Mouse (Mus musculus) thymus, adult 18-20 months (tissue): Measurements from ENCODE around the gene Wdr81.

Source experiments
- DNase-seq, 2 experiments: peaks; one replicate each; pipeline ENCODE4 v3.0.0; 2022; ENCODE audit warnings: mixed read lengths in 2 of 2

Gene Wdr81

DNA sequence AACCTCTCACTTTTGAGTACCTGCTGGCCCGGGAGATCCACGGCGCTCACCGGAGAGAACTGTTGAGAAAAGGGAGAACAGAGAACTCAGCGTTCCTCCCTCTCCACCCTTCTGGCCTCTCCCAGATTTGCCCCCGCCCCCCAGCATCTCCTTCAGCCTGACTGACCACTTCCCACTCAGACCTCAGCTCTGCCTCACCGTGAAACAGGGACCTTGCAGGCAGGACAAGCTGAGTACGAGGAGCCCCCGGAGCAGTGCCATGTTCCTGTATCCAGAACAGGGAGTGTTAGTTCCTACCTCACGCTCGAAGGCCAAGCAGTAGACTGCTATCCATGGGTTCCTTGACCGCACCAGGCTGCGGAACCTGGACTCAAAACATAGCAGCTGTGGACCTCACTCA is 16.3 kb downstream of the Wdr81 start:
- no peak for DNase-seq

GRCm38 (mm10) chr11:75434138-75434537 is 20.4 kb downstream of the Wdr81 start:
- DNase-seq = no peak

DNA sequence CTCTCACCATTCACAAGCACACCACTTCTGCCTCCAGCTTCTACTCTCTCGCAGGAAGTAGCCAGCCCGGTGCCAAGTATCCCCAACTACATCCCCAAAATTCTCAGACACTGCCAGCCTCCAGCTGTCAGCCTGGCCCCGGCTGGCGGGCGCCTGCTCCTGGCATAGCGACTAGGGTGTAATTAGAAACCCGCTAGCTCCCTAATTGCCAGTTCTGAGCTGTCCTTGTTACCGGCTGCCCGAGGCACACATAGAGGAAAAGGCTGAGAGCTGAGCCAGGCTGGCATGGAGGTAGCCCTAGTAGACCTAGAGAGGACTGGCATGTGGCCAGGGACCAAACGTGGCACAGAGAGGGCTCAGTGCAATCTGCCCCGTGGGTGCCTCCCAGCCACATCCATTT is 23.2 kb downstream of the Wdr81 start:
- no peak for DNase-seq

GRCm38 (mm10) chr11:75429019-75429705 is 25.4 kb downstream of the Wdr81 start:
- DNase-seq = peak in 1 of 2 experiments; percentile 60

GRCm38 (mm10) chr11:75424459-75424858 is 30.1 kb downstream of the Wdr81 start:
- no peak for DNase-seq

- DNase-seq = no peak
Measured at GRCm38 (mm10) chr11:75424033-75424432, 30.5 kb downstream of the Wdr81 start.

DNA sequence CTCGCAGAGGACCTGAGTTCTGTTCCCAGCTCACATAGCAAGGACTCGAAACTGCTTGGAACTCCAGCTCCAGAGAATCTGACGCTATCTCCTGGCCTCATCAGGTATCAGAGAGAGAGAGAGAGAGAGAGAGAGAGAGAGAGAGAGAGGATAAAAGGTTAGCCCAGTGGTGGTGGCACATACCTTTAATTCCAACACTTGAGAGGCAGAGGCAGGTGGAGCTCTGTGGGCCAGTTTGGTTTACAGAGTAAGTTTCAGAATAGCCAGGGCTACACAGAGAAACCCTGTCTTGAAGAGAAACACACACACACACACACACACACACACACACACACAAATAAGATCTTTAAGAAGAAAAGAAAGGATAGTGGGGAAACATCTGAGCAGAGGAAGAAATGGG is 31.4 kb downstream of the Wdr81 start:
- DNase-seq = no peak

DNA sequence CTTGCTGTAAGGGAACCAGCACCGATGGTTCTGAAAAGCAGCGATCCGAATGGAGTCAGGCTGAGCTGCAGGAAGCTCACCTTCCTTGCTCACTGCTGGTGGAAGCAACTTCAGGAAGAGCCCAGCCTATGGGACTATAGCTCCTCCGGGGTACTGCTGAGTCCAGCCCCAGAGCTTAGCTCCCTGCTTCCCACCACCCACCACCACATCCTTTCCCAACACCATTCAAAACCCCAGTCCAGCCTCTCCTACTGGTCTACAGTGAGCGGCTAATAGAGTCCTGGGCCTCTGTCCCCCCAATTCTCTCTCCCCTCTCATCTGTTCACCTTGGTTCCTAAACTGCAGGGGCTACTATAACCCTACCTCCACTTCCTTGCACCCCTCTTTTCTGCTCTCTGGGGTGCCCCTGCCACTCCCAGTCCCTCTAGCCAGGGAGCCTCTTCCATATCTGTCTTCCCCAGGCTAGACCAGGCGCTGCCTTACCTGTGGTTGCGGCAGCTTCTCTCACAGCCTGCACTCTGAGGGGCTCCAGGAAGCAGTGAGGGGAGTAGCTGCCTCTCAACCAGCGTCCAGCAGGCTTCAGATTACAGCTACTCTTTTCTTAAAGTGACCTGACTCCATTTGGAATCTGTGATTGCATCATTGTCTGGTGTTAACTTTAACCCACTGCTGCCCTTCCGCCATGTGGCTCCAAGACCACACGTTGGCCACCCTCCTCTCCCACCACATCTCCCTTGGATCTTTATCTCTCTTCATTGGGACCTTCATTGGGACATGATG is 32.3 kb downstream of the Wdr81 start, which contains the start of gene Serpinf1:
TSS of gene Serpinf1 (minus strand) at position 689 of the 780 bp plus-strand sequence.
- no peak for DNase-seq

- no peak for DNase-seq
Measured at GRCm38 (mm10) chr11:75421375-75422012, 33.0 kb downstream of the Wdr81 start.

DNA sequence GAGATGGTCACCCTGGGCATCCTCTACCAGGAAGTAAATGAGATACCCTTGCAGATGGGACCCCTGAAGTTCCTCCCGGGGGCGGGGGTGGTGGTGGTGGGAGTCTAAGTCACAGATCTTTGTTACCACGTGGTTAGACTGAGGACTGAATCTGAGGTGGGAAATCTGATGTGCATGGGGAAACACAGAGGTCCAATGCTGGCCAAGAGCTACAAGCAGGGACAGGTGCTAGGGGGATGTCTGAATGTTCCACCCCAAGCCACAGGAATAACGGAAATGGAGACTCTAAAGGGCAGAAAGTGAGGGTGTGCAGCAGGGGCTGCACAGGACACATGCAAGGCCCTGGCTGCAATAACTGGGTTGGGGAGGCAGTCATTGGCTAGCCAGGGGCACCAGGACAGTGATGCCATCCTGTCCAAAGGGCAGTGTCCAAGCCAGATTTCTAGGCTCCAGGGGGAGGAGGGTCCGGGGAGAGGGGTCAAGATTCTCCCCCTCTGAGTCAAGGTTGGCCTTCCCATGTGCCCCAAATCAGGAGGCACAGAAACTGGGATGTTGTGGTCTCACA is 33.6 kb downstream of the Wdr81 start:
- DNase-seq = no peak

DNA sequence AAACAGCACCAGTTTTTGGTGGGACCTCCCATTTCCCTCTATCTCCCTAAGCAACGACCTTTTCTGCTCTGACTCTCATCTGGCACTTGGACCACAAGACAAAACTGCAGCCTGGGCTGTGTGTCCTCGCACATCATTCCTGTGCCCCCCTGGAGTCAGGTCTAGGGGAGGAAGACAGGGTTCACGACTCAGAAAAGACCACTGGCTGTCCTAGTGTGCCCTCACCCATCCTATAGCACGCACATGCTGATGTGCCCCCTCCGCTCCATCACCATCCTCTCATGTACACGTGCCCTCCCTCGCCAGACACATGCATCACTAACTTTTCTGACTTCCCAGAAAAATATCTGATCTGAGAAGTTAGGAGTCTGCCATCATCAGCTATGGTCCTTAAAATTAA is 34.5 kb downstream of the Wdr81 start:
- DNase-seq = no peak

- DNase-seq = no peak
Measured at GRCm38 (mm10) chr11:75415994-75416393, 38.5 kb downstream of the Wdr81 start.

- no peak for DNase-seq
Measured at GRCm38 (mm10) chr11:75415096-75415495, 39.4 kb downstream of the Wdr81 start.

DNA sequence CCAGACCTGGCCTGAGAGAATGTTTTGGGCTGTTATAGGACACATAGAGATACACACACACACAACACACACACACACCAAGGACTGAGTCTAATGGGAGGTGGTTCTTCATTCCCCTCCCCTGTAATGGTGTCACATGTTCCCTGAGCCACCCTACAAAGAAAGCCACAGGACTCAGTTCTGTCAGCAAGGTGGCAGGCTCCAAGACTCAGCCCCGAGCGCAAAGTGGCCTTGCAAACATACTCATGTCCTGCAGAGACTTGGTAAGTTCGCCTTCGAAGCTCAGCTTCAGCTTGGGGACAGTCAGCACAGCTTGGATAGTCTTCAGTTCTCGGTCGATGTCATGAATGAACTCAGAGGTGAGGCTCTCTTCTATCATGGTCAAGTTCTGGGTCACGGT is 43.9 kb downstream of the Wdr81 start:
- DNase-seq = peak in 1 of 2 experiments; percentile 38

GRCm38 (mm10) chr11:75409679-75410575 is 44.6 kb downstream of the Wdr81 start:
- DNase-seq = peak; percentile 42 to 60

GRCm38 (mm10) chr11:75406865-75407264 is 47.7 kb downstream of the Wdr81 start:
- DNase-seq = peak; percentile 32 to 48

GRCm38 (mm10) chr11:75406104-75406503 is 48.4 kb downstream of the Wdr81 start:
- DNase-seq = no peak

- no peak for DNase-seq
Measured at GRCm38 (mm10) chr11:75404801-75405200, 49.7 kb downstream of the Wdr81 start.

DNA sequence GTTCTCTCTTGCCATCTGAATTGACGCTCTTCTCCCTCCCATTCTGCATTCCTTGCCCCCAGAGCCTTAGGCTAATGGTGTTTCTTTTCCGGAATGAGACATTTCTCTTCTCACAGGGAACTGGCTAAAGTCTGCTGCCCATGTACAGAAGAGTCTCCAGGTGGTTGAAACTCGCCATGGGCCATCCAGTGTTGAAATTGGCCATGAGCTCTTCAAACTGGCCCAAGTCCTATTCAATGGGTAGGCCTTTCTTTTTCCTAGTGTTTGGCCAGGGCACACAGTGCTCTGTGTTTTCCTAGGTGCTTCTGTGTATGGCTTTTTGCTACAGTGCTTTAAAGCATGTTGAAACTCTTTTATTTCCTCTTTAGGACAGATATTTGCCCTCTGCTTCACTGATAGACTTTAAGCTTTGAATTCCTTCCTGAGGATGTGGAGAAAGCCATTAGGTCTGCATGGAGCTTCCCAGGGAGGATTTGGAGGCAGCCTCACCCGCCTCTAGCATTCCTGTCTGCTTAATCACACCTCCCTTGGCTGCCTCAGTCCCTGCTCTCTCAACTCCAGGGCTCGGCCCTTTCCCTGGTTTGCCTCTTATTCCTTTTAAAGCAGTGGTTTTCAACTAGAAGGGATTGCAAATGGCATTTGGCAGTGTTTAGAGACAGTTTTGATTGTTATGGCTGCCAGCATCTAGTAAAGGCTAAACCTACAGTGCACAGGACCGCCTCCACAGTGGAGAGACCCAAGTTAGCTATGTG is 51.0 kb downstream of the Wdr81 start:
- no peak for DNase-seq

- no peak for DNase-seq
Measured at GRCm38 (mm10) chr11:75402271-75402690, 52.2 kb downstream of the Wdr81 start.

GRCm38 (mm10) chr11:75400099-75400498 is 54.4 kb downstream of the Wdr81 start:
- no peak for DNase-seq
